In the genomic region with DNA sequence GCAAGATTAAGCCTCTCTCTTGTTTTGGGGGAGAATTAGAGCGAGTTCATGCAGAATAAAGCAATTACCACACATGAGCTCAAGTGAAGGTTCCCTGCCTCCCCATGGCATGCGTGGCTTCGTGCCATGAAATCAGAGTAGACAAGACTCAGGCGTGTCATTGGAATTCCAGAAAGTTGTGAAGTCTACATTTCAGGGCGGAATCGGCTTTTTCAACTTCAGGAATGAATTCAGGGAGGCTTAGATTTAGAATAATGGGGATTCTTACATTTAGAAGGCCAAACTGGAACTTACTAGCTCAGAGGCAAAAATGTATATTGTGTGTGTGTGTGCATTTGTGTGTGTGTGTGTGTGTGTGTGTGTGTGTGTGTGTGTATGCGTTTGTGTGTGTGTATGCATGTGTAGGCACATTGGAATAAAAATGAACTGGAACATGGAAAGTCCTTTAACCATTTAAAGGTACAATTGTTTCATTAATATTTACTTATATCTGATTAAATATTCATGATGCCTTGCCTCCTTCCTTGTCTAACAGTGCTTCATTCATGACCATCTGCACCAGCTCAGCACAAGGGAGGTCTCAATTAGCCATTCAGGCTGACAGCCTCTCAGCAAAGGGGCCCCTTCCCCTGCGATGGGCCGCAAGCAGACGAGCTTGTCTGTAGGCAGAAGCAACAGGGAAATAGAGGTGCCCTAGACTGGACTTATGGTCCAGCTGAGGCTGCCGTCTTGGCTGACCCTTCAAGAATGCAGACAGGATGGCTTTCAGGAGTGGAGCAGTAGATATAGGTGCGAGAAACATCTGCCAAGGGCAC, we compare ENCODE assay signal across 8 mouse cellular contexts. TPM values are rescaled to one million over a fixed set of nuclear protein-coding genes. Genes with fewer than 3 reads are reported as not detected.
DNase-seq lines count a peak whose midpoint lies in the region; ATAC-seq lines count a peak whose summit lies in the region.

No protein-coding gene starts in this region.

- no peak overlapping the region for H3K9ac ChIP-seq in heart, embryonic 13.5 days
- no peak overlapping the region for H3K9ac ChIP-seq in forebrain, embryonic 13.5 days
- no peak overlapping the region for H3K9ac ChIP-seq in midbrain, embryonic 13.5 days (replicated peaks)

- H3K4me1 ChIP-seq in heart, embryonic 13.5 days, result peaks cover 41% of the 10 kb centered on the region
- H3K4me1 ChIP-seq in forebrain, embryonic 13.5 days, result peaks cover 45% of the 10 kb centered on the region
- H3K4me1 ChIP-seq in midbrain, embryonic 13.5 days (replicated peaks), result peaks cover 47% of the 10 kb centered on the region

- no peak for ATAC-seq in heart, embryonic 13.5 days (ENCODE audit: extremely low read depth, insufficient number of reproducible peaks, low FRiP score, low TSS enrichment)
- ATAC-seq in forebrain, embryonic 13.5 days, result peak; percentile 94
- peak; percentile 94 for ATAC-seq in midbrain, embryonic 13.5 days

- no peak for DNase-seq in heart, postnatal 25 days (ENCODE audit: low spot score)
- DNase-seq in adipocyte (ENCODE audit: low spot score), result peak; percentile 23
- DNase-seq in layer of hippocampus, adult 18-20 months (ENCODE audit: low spot score in 2 of 2), result no peak
- DNase-seq in spleen, postnatal 36 days (ENCODE audit: low spot score in 2 of 2), result no peak
- no peak for DNase-seq in cerebellum, adult 8-10 months

- WGBS in heart, embryonic 13.5 days, result 49% methylated on average over 12 of the region's 12 CpGs
- WGBS in forebrain, embryonic 13.5 days, result 20% methylated on average over 12 of the region's 12 CpGs
- 15% methylated on average over 12 of the region's 12 CpGs for WGBS in midbrain, embryonic 13.5 days

- H3K27me3 ChIP-seq in heart, embryonic 13.5 days (replicated peaks), result no peaks in the 10 kb centered on the region
- H3K27me3 ChIP-seq in forebrain, embryonic 13.5 days, result no peaks in the 10 kb centered on the region
- no peaks in the 10 kb centered on the region for H3K27me3 ChIP-seq in midbrain, embryonic 13.5 days

- intact Hi-C loops in heart, postnatal 25 days (cut with DNase I), result loop anchor here (10.0 kb wide), 1 partner anchor 259 kb away; no protein-coding TSS in a partner anchor

- H3K9me3 ChIP-seq in heart, embryonic 13.5 days, result no peaks in the 10 kb centered on the region
- no peaks in the 10 kb centered on the region for H3K9me3 ChIP-seq in forebrain, embryonic 13.5 days (replicated peaks)
- no peaks in the 10 kb centered on the region for H3K9me3 ChIP-seq in midbrain, embryonic 13.5 days

- H3K36me3 ChIP-seq in heart, embryonic 13.5 days, result no peaks in the 10 kb centered on the region
- no peaks in the 10 kb centered on the region for H3K36me3 ChIP-seq in forebrain, embryonic 13.5 days (ENCODE audit: poor library complexity, severe bottlenecking)
- no peaks in the 10 kb centered on the region for H3K36me3 ChIP-seq in midbrain, embryonic 13.5 days

- H3K27ac ChIP-seq in heart, embryonic 13.5 days (replicated peaks), result peak overlapping the region; percentile 37
- H3K27ac ChIP-seq in forebrain, embryonic 13.5 days, result peak overlapping the region; percentile 55
- peak overlapping the region; percentile 26; the same call in 1 of the 2 replicates for H3K27ac ChIP-seq in midbrain, embryonic 13.5 days

- no peak overlapping the region for H3K4me3 ChIP-seq in heart, embryonic 13.5 days
- H3K4me3 ChIP-seq in forebrain, embryonic 13.5 days, result no peak overlapping the region
- H3K4me3 ChIP-seq in midbrain, embryonic 13.5 days (replicated peaks), result no peak overlapping the region

- no peak overlapping the region for H3K4me2 ChIP-seq in heart, embryonic 13.5 days
- peak overlapping the region; percentile 47 for H3K4me2 ChIP-seq in forebrain, embryonic 13.5 days
- peak overlapping the region; percentile 29 for H3K4me2 ChIP-seq in midbrain, embryonic 13.5 days (replicated peaks)

RNA-seq across cellular contexts. Expression of a gene that starts 41.4 kb away (rescaled TPM):
- polyA plus RNA-seq in heart, embryonic 13.5 days (2015; fragmentation: Nextera tagmentation; extraction: Ambion mirVana), result 23.2 and 23.7 TPM in 2 replicates
- 10 to 100 TPM; 51.3 to 55.2 TPM for total RNA-seq in heart, postnatal 25 days (2021)
- polyA plus RNA-seq in forebrain, embryonic 13.5 days (2015; fragmentation: Nextera tagmentation; extraction: Ambion mirVana), result 72.2 and 78.9 TPM in 2 replicates
- 84.9 and 91.4 TPM in 2 replicates for polyA plus RNA-seq in midbrain, embryonic 13.5 days (2015; fragmentation: Nextera tagmentation; extraction: Ambion mirVana)
- 100 to 1,000 TPM; 122 to 127 TPM for total RNA-seq in layer of hippocampus, adult 18-20 months (2021)
